Mouse (Mus musculus): ENCODE data around the gene Msh5. TPM values are rescaled to one million over a fixed set of nuclear protein-coding genes. Genes with fewer than 3 reads are reported as not detected.
A peak's percentile ranks its signal among the peaks of the same experiment; 100 is the strongest.

The Msh5 gene
- polyA plus RNA-seq, 1 experiment from 2014 or later: 4.6 TPM

DNA sequence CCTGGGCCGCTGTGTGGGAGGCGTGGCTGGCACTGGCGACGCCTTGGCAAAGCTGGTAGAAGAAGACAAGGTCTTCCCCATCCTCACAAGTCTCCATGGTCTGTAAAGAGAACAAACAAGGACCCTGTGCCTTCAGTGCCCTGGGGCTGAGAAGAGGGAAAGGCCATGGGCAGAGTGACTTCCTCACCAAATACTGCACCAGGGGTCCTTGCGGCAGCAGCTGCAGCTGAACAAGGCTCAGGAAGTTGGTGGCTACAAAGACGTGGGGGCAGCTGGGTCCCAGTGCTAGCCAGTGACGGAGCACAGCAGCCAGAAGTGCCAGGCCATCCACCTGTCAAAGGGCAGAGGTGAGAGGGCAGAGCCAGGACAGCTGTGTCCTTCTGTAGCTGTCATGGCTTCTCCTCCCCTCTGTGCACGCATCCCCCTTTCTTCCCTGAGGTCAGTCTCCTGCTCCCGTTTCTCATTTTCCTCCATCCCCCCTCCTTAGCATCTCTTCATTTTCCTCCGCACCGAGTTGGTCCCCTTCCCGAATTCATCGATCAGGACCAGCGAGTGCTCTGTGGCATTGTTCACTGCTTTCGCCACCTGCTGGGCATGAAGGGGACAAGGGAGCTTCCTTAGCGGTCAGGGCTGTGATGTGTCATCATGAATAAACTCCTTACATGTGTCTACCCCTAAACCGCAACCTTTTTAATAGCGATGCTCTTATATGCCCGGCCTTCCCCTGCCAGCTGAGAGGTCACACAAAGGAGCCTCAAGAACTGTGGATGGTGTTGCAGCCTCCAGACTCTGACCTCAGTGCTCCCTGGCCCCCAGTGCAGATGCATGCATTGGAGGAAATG, 16.6 kb downstream of the Msh5 start:
- Histone ChIP-seq H3K27ac (ENCODE audit: low read depth, low read length) (no peak overlapping the region), H3K9ac (ENCODE audit: low read depth, low read length) (0 out of 2 replicates have a peak overlapping the region, but pooled peaks have one; percentile 34), H3K9me3 (replicated peaks; ENCODE audit: control insufficient read depth, low read length) (no peaks in the 10 kb centered on the region), H3K4me1 (ENCODE audit: control insufficient read depth, insufficient read depth, low read length) (peaks cover 15% of the 10 kb centered on the region), H3K36me3 (ENCODE audit: control insufficient read depth, insufficient read depth, low read length) (no peaks in the 10 kb centered on the region), H3K4me3 (ENCODE audit: low read depth, low read length) (0 out of 2 replicates have a peak overlapping the region, but pooled peaks have one; percentile 1), H3K4me2 (peak overlapping the region; percentile 14; the same call in 1 of the 2 replicates), H3K27me3 (ENCODE audit: control insufficient read depth, insufficient read depth, low read length) (no peaks in the 10 kb centered on the region)
- 37% methylated on average over 19 of the region's 19 CpGs for WGBS (ENCODE audit: insufficient replicate concordance)
- no peak for ATAC-seq (replicated peaks; ENCODE audit: insufficient number of reproducible peaks, low FRiP score, low TSS enrichment)

DNA sequence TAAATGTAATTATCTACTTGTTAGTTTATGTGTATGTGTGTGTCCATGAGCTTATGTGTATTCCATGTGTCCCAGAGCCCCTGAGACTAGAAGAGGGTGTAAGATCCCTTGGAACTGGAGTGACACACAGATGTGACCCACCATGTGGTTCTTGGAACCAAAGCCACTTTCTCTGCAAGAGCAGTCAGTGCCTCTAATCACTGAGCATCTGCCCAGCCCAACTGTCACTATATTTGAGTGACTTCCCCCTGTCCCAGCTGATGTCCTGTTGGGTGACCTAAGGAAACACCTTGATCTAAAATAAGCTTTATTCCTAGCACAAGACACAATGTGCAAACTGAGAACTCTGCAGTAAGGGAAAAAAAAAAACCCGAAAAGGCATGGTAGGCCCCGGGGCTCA, 18.2 kb downstream of the Msh5 start:
- H3K27ac ChIP-seq (ENCODE audit: low read depth, low read length): no peak overlapping the region
- WGBS (ENCODE audit: insufficient replicate concordance): 78% methylated on average over 2 of the region's 2 CpGs
- H3K4me1 ChIP-seq (ENCODE audit: control insufficient read depth, insufficient read depth, low read length): peaks cover 26% of the 10 kb centered on the region

DNA sequence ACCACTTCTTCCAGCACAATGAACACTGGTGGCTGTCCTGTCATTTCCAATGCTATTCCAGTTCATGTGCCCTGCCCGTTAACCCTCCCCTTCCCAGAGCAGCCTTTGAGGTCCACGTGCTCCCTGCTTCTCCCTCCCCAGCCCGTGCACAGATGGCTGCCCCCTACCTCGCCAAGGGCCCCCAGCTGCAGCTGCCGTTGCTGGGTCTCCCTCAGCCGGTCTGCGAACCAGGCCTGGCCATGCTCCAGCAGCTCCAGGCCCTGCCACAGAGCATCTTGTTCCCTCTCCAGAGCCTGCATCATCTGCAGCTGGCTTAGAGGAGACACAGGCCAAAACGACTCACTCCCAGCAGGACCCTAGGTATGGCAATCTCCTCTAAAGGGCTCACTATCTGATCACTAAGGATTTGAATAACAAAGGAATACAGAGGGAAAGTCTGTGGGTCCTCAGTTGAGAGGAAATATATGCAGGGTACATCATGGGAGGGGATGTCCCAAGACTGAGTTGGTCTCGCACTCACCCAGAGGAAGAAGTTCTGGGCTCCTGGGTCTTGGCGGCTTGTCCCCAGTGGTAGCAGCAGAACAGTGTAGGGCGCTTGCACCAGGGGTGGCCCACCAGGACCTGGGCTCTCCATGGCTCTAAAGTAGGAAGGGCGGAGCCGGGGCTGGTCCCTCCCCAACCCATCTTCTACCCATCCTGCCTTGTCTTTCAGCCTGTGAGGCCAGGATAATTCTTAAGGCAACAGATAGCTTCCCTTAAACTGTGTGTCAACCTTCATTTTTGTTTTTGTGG, 19.1 kb downstream of the Msh5 start, which contains the start of gene Sapcd1:
Gene Sapcd1 (minus strand): TSS at position 740 of the 792 bp plus-strand sequence.
- ATAC-seq (replicated peaks; ENCODE audit: insufficient number of reproducible peaks, low FRiP score, low TSS enrichment): no peak
- 34% methylated on average over 13 of the region's 13 CpGs for WGBS (ENCODE audit: insufficient replicate concordance)

More for the DNA sequence above, 18.2 kb downstream of the Msh5 start:
- H3K27me3 ChIP-seq (ENCODE audit: control insufficient read depth, insufficient read depth, low read length): no peaks in the 10 kb centered on the region
- H3K9me3 ChIP-seq (replicated peaks; ENCODE audit: control insufficient read depth, low read length): no peaks in the 10 kb centered on the region
- H3K4me2 ChIP-seq: no peak overlapping the region
- H3K4me3 ChIP-seq (ENCODE audit: low read depth, low read length): no peak overlapping the region
- ATAC-seq (replicated peaks; ENCODE audit: insufficient number of reproducible peaks, low FRiP score, low TSS enrichment): no peak
- no peak overlapping the region for H3K9ac ChIP-seq (ENCODE audit: low read depth, low read length)
- no peaks in the 10 kb centered on the region for H3K36me3 ChIP-seq (ENCODE audit: control insufficient read depth, insufficient read depth, low read length)

DNA sequence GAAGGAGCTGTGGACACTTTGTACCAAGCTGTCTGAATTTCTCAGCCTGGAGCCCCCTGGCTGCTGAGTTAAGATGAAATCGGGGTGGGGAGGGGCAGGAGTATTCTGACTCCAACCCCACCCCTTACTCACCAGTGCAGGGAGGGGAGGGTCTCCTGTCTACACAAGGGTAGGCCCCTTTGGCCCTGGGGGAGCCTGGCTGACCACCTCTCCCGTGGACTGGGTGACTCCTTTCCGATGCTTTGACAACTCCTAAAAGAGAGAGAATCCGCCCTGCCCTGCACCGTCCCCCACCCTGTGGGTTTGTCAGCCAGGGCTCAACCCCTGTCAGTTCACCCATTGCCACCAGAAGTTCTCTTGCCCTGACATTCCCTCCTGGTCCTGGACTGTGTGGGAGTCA, 20.3 kb downstream of the Msh5 start:
- WGBS (ENCODE audit: insufficient replicate concordance): 81% methylated on average over 5 of the region's 5 CpGs
- peaks cover 36% of the 10 kb centered on the region for H3K4me1 ChIP-seq (ENCODE audit: control insufficient read depth, insufficient read depth, low read length)
- H3K9ac ChIP-seq (ENCODE audit: low read depth, low read length): no peak overlapping the region
- no peaks in the 10 kb centered on the region for H3K9me3 ChIP-seq (replicated peaks; ENCODE audit: control insufficient read depth, low read length)
- ATAC-seq (replicated peaks; ENCODE audit: insufficient number of reproducible peaks, low FRiP score, low TSS enrichment): no peak
- no peaks in the 10 kb centered on the region for H3K27me3 ChIP-seq (ENCODE audit: control insufficient read depth, insufficient read depth, low read length)
- no peak overlapping the region for H3K27ac ChIP-seq (ENCODE audit: low read depth, low read length)
- H3K4me3 ChIP-seq (ENCODE audit: low read depth, low read length): no peak overlapping the region
- no peak overlapping the region for H3K4me2 ChIP-seq
- no peaks in the 10 kb centered on the region for H3K36me3 ChIP-seq (ENCODE audit: control insufficient read depth, insufficient read depth, low read length)

More for the DNA sequence above, 19.1 kb downstream of the Msh5 start, which contains the start of gene Sapcd1:
- H3K36me3 ChIP-seq (ENCODE audit: control insufficient read depth, insufficient read depth, low read length): no peaks in the 10 kb centered on the region
- peak within 1 kb of the TSS; percentile 41; the same call in 1 of the 2 replicates for H3K27ac ChIP-seq (ENCODE audit: low read depth, low read length)
- peak within 1 kb of the TSS; percentile 22; the same call in 1 of the 2 replicates for H3K9ac ChIP-seq (ENCODE audit: low read depth, low read length)
- no peaks in the 10 kb centered on the region for H3K9me3 ChIP-seq (replicated peaks; ENCODE audit: control insufficient read depth, low read length)
- H3K27me3 ChIP-seq (ENCODE audit: control insufficient read depth, insufficient read depth, low read length): no peaks in the 10 kb centered on the region
- H3K4me2 ChIP-seq: peak within 1 kb of the TSS; percentile 42
- H3K4me3 ChIP-seq (ENCODE audit: low read depth, low read length): no peak within 1 kb of the TSS
- H3K4me1 ChIP-seq (ENCODE audit: control insufficient read depth, insufficient read depth, low read length): peaks cover 26% of the 10 kb centered on the region

DNA sequence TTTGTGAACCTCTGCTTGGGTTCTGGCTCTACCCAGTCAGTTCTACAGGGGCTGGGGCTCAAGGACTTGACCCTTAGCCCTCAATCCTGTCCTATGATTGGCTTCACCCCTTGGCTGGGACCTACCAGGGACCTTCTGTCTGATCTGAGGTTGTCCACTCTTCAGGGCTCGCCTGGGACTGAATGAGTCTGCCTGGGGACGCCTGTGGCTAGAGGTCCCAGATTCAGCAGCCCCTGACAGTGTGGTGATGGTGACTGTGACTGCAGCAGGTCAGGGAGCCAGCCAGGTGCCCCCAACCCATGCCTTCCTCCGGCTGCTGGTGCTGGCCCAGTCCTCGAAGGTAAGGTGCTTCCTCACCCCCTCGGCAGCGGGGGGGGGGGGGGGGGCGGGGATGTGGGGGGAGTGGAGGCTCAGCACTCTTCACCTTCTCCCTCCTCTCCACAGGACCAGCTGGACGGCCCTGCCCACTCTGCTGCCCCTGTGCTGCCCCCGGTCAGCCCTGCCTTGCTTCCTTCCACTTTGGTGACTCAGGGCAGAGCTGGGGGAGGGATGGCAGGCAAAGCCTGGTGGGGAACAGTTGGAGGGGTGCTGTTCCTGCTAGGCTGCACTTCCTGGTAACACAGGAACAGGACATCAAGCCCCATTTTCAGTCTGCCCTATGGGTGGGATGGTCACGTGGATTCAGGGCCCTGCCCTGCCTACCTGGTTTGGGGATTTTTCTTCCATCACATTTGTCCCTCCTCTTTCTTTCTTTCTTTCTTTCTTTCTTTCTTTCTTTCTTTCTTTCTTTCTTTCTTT, 21.7 kb downstream of the Msh5 start:
- Histone ChIP-seq H3K9me3 (replicated peaks; ENCODE audit: control insufficient read depth, low read length) (no peaks in the 10 kb centered on the region), H3K27me3 (ENCODE audit: control insufficient read depth, insufficient read depth, low read length) (no peaks in the 10 kb centered on the region), H3K9ac (ENCODE audit: low read depth, low read length) (0 out of 2 replicates have a peak overlapping the region, but pooled peaks have one; percentile 49), H3K4me3 (ENCODE audit: low read depth, low read length) (no peak overlapping the region), H3K4me1 (ENCODE audit: control insufficient read depth, insufficient read depth, low read length) (peaks cover 36% of the 10 kb centered on the region), H3K4me2 (no peak overlapping the region), H3K36me3 (ENCODE audit: control insufficient read depth, insufficient read depth, low read length) (no peaks in the 10 kb centered on the region), H3K27ac (ENCODE audit: low read depth, low read length) (no peak overlapping the region)
- WGBS (ENCODE audit: insufficient replicate concordance): 58% methylated on average over 7 of the region's 10 CpGs
- no peak for ATAC-seq (replicated peaks; ENCODE audit: insufficient number of reproducible peaks, low FRiP score, low TSS enrichment)

DNA sequence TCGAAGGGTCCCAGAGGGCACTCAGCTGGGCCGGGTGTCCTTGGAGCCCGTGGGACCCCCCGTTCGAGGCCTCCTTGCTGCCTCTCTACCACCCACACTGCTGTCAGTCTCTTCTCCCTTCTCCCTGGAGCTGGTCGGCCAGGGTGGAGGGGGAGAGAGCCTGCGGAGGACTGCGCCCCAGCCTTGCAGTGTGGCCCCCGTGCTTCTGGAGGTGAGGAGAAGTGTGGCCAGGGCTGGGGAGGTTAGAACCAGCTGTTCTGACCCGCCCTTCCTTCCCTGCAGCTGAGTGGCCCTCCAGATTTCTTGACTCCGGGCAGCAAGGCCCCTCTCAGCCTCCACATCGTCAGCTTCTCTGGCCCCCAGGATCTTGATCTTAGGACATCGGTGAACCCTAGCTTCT, 22.3 kb downstream of the Msh5 start:
- H3K4me1 ChIP-seq (ENCODE audit: control insufficient read depth, insufficient read depth, low read length): peaks cover 36% of the 10 kb centered on the region
- WGBS (ENCODE audit: insufficient replicate concordance): 67% methylated on average over 13 of the region's 13 CpGs
- no peak for ATAC-seq (replicated peaks; ENCODE audit: insufficient number of reproducible peaks, low FRiP score, low TSS enrichment)
- no peaks in the 10 kb centered on the region for H3K27me3 ChIP-seq (ENCODE audit: control insufficient read depth, insufficient read depth, low read length)
- H3K27ac ChIP-seq (ENCODE audit: low read depth, low read length): no peak overlapping the region
- H3K4me2 ChIP-seq: no peak overlapping the region
- no peaks in the 10 kb centered on the region for H3K9me3 ChIP-seq (replicated peaks; ENCODE audit: control insufficient read depth, low read length)
- no peak overlapping the region for H3K4me3 ChIP-seq (ENCODE audit: low read depth, low read length)
- no peaks in the 10 kb centered on the region for H3K36me3 ChIP-seq (ENCODE audit: control insufficient read depth, insufficient read depth, low read length)
- H3K9ac ChIP-seq (ENCODE audit: low read depth, low read length): peak overlapping the region; percentile 49; the same call in 1 of the 2 replicates

DNA sequence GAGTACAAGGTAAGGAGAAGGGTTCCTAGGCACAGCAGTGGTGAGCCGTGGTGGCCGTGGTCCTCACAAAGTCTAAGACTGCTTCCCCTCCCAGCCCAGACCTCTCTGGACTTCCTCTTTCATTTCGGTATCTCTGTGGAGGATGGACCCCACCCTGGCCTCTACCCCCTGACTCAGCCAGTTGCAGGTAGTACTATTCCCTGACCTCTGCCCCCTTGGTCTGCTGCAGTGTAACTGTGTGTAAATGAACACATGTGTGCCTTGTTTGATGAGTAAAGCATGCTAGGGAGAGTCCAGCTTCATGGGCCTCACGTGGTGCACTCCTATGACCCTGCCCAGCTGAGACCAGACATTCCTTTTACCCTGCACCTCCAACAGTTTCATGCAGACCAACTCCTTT, 22.8 kb downstream of the Msh5 start:
- Histone ChIP-seq H3K9ac (ENCODE audit: low read depth, low read length) (peak overlapping the region; percentile 49; the same call in 1 of the 2 replicates), H3K36me3 (ENCODE audit: control insufficient read depth, insufficient read depth, low read length) (no peaks in the 10 kb centered on the region), H3K4me1 (ENCODE audit: control insufficient read depth, insufficient read depth, low read length) (peaks cover 32% of the 10 kb centered on the region), H3K4me3 (ENCODE audit: low read depth, low read length) (no peak overlapping the region), H3K27ac (ENCODE audit: low read depth, low read length) (no peak overlapping the region), H3K27me3 (ENCODE audit: control insufficient read depth, insufficient read depth, low read length) (no peaks in the 10 kb centered on the region), H3K4me2 (no peak overlapping the region), H3K9me3 (replicated peaks; ENCODE audit: control insufficient read depth, low read length) (no peaks in the 10 kb centered on the region)
- no peak for ATAC-seq (replicated peaks; ENCODE audit: insufficient number of reproducible peaks, low FRiP score, low TSS enrichment)
- WGBS (ENCODE audit: insufficient replicate concordance): 70% methylated on average over 4 of the region's 4 CpGs

DNA sequence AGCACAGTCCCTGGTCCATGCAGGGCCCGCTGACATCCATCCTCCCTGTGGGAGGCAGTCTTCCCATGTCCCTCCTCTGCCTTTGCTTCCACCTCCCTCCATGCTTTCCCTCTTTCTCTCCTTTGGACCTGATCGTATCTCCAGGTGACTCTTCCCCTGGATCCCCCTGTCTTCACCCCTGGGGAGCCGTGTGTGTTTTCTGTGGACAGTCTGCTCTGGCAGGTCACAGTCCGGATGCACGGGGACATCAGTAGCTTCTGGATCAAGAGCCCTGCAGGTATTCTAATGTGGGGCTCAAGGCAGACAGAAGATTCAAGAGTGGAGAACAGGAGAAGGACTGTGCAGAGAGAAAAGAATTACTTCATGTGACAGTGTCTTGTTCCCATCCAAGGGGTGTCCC, 23.3 kb downstream of the Msh5 start:
- no peak overlapping the region for H3K27ac ChIP-seq (ENCODE audit: low read depth, low read length)
- H3K4me3 ChIP-seq (ENCODE audit: low read depth, low read length): no peak overlapping the region

More for the DNA sequence above, 23.3 kb downstream of the Msh5 start:
- no peak overlapping the region for H3K9ac ChIP-seq (ENCODE audit: low read depth, low read length)
- no peaks in the 10 kb centered on the region for H3K36me3 ChIP-seq (ENCODE audit: control insufficient read depth, insufficient read depth, low read length)
- no peak for ATAC-seq (replicated peaks; ENCODE audit: insufficient number of reproducible peaks, low FRiP score, low TSS enrichment)
- no peaks in the 10 kb centered on the region for H3K27me3 ChIP-seq (ENCODE audit: control insufficient read depth, insufficient read depth, low read length)
- no peaks in the 10 kb centered on the region for H3K9me3 ChIP-seq (replicated peaks; ENCODE audit: control insufficient read depth, low read length)
- H3K4me2 ChIP-seq: no peak overlapping the region
- peaks cover 30% of the 10 kb centered on the region for H3K4me1 ChIP-seq (ENCODE audit: control insufficient read depth, insufficient read depth, low read length)
- WGBS (ENCODE audit: insufficient replicate concordance): 90% methylated on average over 5 of the region's 5 CpGs

Data from heart, embryonic 11.5 days (tissue).